Mouse (Mus musculus): ENCODE measurements at regions not wholly inside any gene's neighbourhood (a gene's known extent, or its start where the extent isn't known, plus 50 kb on each side); places are given as distances from the start of the nearest gene placed in this dataset.

DNA sequence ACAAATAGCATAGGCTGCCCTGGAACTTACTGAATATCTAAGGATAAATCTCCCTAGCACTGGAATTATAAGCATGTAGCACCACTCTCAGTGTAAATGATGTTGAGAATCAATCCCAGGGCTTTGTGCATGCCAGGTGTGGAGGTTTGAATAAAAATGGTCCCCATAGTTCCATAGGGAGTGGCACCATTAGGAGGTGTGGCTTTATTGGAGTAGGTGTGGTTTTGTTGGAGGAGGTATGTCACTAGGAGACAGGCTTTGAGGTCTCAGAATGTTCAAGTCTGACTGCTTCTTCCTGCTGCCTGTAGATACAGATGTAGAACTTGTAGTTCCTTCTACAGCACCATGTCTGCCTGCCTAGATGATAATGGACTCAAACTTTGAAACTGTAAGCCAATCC is 217.8 kb downstream of the Rsl24d1 start:
- DNase-seq, result no peak

DNA sequence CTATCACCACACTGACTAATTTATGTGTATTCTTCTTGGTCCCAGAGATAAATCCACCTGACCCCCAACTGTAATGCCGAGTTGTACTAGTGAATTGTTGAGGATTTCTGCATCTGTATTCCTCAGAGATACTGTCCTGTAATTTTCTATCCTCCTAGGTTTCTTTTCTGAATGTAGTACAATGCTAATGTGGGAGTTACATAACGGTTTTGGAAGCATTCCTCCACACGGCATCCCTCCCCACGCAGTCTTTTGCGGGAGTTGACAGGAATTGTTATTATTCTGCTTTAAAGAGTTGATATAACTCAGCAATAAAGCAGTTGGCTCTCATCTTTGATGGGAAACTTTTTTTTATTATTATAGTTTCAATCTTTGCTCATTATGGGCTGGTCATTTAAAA is 222.8 kb downstream of the Rsl24d1 start:
- DNase-seq, result no peak

DNA sequence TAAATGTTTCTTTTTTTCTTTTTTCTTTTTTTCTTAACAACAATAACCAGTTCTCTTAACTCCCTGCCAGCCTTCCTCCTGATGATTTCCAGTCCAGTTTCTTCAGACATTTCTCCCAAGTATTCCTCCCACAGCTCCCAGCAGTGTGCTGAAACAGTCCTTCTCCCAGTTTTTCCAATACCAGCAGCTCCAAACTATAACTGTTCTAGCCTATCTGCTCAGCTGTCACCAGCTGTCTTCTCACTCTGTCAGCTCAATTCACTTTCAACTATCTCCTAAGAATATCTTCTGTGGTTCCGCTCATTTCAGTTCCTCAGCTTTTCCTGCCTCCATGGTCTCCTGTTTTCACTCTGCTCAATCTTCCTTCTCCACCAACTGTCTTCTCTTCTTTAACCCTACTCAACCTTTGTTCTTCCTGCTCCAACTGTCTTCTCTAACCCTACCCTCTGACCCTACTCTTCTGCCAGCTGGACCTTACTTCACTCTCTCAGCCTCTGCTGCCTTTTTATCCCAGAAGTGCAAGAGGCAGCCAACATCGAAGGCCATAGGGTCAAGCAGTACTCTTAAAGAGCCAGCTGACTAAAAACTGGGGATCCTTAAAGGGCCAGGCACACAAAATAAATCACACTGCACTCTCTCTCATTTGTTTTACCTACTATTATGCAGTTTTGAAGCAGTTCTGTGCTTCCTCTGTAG is 224.0 kb downstream of the Rsl24d1 start:
- no peak for DNase-seq

GRCm38 (mm10) chr9:73355876-73356275 is 242.7 kb downstream of the Rsl24d1 start:
- DNase-seq, result no peak

DNA sequence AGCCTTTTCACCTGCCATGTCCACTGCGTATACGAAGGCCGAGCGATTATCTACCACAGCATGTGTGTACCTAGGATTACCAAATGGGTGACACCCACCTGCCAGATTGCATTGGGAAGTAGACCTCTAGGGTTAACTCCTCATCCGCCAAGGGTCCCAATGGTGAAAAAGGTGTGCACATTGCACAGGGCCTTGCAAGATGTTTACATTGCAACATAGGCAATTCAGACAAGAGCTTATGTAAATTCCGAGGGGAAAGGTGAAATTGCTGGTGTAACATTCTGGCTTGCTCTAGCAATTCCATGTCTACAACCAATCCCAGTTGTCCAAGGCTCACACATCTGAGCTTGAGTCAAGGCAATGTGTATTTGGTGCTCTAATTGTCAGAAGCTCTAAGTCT is 245.7 kb downstream of the Rsl24d1 start:
- DNase-seq, result no peak

DNA sequence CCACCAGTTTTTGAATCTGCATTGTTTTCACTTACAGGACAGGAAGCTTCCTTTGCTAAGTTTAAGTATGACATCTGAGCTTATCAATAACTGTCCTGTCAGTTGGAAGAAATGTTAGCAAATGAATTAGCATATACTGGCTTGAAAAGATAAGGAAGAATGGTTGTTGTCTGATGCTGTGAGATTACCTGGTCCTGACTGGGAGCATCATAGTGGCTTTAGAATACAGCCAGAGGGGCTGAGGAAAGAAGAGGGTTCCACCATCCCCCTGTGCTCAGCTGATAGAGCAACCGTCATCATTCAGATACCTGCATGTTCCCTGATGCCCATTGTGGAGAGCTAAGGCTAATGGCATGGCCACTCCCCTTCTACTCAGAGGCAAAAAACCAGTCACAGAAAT is 267.5 kb downstream of the Rsl24d1 start:
- no peak for DNase-seq

- DNase-seq, result no peak
These were observed 278.8 kb downstream of the Rsl24d1 start for GRCm38 (mm10) chr9:73392036-73392435.

GRCm38 (mm10) chr9:73413367-73413930 is 300.2 kb downstream of the Rsl24d1 start:
- DNase-seq, result no peak

GRCm38 (mm10) chr9:73416084-73416777 is 303.0 kb downstream of the Rsl24d1 start:
- no peak for DNase-seq

Data from cerebellum, adult 8-10 months (tissue).